Mouse (Mus musculus): ENCODE data around the gene Tnni1.

The Tnni1 gene

DNA sequence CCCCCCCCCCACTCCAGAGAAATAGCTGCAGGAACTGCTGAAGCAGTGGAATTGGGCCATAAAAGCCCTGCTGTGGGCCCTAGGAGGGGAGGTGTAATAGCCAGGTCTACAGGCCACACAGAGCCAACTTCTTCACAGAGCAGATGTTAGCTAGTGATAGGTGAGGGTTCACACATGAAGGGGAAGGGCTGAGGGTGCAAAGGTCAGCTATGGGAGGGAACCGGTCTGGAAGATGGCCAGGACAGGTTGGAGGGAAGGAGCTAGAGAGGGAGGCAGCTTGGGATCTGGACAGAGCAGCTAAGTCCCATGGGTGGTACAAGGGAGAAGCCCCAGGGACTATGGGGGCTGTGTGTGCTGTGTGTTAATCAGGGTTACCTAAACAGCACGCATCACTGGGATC is 30.9 kb downstream of the Tnni1 start:
- no peak for DNase-seq (ENCODE audit: low read depth, low spot score)

DNA sequence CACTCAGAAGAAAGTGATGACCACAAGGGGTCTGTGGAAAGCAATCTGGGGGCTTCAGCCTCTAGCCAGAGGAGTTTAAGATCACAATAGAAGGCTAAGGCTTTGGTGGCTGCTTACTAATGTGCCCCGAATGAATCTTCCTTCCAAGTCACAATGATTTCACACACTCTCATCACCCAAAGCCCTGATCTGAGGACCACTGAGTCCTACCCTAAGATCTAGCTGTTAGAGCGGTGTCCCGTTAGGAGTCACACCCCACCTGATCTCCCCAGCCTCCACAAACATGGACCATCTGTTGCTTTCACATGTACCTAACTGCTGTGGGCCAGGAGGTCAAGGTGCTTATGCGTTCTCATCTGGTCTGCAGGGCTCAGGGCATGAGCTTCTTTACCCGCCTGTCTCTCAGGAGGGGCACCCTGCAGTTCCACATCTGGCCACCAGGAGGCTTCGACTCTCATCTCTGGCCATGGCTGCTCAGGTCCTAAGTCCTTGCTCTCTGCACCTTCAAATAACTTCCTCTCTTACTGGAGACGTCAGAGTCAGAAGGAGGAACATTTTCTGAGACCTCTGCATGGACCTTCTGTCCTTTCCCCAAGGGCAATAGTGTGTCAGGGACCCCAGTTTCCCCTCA is 31.9 kb downstream of the Tnni1 start:
- DNase-seq (ENCODE audit: low read depth, low spot score), result peak; percentile 87

DNA sequence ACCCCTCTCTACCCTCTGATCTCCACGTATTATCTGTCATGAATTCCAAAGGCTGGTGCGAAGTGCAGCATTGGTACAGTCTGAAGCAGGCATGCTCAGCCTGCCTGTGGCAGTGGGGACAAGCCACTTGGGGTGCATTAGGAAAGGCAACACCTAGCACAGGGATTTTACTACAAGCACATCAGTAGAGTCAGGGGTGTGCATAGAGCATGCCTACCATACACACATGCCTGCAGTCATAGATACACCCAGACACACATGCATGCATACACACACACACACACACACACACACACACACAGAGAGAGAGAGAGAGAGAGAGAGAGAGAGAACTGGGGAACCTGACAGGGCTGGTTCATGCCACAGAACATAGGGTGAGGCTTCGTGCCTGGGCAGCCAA is 33.0 kb downstream of the Tnni1 start:
- no peak for DNase-seq (ENCODE audit: low read depth, low spot score)

DNA sequence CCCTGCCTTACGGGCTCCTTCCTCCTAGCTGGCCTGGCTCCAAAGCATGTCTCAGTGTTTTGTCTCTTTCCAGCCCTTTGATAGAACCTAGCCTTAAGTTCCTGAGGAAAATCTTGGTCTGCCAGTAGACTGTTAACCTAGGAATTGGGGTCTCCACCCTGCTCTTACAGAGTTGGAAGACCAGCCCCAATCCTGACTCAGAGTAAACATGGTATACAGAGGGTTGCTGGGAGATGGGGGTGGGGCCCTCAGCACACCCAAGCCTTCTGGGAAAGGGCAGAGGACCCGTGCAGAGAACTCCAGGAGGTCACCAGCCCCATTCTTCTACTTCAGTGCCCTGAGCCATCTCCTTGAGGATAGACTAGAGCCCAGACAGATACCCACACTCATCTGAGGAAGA is 33.4 kb downstream of the Tnni1 start:
- no peak for DNase-seq (ENCODE audit: low read depth, low spot score)

DNA sequence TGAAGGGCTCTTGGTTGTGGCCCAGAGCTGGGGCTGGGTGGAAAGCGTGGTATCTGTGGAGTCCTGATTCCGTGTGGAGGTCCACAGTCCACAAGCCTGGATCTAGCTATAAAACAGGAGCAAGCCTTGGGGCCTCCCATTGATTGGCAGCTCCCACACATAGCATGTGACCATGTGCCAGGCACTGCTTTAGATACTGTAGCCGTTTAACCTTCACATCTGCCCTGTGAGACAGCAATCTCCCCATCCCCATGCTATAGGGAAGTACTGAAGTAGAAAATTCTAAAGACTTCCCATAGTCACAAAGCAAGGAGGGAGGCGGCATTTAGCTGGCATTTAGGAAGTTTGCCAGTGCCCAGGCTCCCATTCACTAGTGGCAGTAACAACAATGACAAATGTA is 33.8 kb downstream of the Tnni1 start:
- DNase-seq (ENCODE audit: low read depth, low spot score), result no peak

DNA sequence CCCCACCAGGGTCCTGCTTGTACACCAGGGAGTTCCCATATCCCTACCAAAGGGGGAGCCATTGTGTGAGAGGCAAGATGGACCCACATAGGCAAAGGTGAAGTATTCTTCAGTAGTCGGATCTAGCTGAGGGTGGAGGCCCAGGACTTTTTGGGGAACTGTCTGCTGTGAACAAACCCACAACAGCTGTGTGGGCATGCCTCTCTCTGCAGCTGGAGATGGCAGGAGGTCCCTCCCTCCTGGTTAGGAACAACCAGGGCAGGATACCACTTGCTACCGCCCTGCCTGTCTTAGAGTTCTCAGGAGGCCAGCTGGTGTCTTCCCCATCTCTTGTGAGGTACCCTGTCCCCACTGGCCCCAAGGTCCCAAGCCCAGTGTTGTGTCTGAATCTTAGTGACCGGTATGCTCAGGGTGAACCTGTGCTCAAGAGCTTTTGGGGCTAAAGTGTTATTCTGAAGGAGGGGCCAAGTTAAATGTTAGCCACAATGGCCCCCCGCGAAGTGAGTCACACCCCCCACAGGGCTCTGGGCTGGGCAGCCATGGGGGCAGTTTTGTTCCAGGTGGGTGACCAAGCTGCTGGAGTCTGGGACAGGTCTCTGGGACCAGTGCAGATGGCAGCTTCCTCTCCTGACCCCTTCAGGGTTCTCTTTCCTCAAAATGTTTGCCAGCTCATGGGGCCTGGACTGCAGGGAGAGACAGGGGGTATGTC is 34.6 kb downstream of the Tnni1 start:
- DNase-seq (ENCODE audit: low read depth, low spot score), result no peak

DNA sequence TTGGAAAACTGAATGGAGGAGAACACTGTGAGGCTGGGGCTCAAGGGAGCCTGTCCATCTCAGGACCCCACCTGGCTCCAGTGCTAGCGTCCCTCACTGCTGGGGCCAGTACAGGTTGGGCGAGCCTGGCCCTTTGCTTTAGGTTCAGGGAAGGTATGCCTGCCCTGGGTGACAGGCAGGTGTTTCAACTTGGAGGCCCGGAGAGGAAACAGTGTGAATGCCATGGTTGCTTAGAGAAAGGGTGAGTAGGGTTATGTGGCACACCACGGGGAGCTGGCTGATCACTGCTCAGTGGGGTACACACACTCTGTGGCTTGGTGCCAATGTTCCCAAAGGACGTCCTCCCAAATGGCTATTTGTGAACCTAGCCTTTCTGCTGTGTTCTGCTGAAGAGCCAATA is 35.3 kb downstream of the Tnni1 start:
- no peak for DNase-seq (ENCODE audit: low read depth, low spot score)

DNA sequence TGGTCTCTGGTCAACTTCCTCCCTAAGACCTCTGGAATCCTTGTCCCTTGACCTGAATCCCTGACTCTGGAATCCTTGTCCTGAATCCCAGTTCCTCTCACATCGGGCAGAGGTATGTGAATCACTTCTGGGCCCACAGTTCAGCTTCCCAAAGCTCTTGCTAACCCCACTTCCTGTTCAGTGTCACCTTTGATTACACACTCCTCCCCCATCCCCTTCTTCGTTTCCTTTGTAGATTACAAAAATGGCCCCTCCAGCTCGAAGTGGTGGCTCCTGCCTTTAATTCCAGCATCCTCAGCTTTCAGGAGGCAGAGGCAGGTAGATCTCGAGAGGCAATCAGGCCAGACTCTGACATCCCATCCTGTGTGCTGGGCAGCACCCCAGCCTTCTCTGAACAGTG is 38.4 kb downstream of the Tnni1 start:
- DNase-seq (ENCODE audit: low read depth, low spot score), result no peak

DNA sequence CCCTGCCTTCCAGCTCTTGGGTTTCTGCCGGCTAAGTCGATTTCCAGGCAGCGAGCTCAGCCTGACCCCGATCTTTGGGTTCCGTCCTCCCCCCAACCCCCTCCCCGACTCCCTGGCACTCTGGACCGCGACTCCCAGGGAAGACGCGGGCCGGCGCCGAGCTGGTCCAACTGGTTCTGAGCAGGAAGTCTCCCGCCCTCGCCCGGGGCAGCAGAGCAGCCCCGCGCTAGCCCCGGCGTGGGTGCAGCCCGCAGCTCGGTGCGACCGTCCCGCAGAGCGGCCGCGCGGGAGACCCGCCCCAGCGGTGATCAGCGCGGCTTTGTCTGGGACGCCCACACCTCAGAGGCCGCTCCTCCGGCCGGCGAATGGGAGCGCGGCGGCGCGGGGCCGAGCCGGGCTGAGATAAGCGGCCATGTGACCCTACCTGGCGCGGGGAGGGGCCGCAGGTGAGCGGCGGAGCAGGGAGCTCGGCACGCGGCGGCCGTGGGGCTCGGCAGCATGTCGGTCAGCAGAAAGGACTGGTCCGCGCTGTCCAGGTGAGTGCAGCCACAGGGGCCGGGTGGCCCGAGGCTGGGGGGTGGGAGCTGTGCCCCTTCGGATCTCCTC is 39.4 kb downstream of the Tnni1 start, which contains the start of gene Lad1:
Gene Lad1 (plus strand): TSS at position 118 of the 606 bp plus-strand sequence.
- no peak for DNase-seq (ENCODE audit: low read depth, low spot score)

DNA sequence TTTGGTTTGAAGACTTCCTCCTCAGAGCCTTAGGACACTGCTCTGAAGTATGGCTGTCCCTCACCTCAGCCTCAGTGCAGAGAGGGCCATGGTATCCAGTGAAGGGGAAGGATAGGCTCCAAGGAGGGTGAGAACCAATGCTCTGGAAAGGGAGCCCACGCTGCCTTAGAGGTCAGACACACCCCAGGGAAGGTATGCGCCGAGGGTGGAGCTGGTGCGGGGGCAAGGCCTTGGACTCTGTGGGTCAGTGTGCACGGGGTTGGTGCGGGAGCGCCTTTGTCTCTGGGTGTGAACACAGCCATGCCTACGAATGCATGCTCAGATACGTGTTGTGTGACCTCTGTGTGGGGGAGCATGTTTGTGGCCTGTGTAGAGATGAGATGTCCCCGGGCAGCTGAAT is 40.8 kb downstream of the Tnni1 start:
- peak; percentile 42 for DNase-seq (ENCODE audit: low read depth, low spot score)

DNA sequence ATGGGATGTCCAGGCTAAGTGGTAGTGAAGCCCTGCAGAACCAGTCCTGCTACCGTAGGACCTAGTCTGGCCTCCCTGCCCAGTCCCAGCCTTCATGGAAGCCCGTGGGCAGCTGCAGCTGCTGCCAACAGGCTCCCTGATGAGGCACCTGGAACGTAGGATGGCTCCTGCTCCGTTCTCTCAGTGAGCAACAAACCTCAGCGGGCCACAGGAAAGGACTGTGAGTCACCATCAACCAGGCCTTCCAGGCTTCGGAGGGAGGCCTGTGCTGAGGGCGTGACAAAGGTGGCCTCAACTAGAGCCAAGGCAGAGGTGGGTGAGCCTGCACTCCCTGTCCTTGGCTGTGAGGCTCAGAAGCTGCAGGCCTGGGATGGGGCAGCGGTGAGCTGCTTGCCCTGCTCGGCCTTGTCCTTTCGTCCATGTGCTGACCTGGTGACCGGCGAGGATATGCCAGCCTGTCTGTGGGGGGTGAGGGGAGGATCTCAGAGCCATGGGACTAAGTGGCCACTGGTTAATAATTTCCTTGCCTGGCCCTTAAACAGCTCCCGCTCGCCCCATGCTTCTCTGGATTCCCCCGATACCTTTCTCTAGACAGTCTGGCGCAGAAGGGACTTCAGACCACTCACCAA is 41.6 kb downstream of the Tnni1 start:
- DNase-seq (ENCODE audit: low read depth, low spot score), result no peak

DNA sequence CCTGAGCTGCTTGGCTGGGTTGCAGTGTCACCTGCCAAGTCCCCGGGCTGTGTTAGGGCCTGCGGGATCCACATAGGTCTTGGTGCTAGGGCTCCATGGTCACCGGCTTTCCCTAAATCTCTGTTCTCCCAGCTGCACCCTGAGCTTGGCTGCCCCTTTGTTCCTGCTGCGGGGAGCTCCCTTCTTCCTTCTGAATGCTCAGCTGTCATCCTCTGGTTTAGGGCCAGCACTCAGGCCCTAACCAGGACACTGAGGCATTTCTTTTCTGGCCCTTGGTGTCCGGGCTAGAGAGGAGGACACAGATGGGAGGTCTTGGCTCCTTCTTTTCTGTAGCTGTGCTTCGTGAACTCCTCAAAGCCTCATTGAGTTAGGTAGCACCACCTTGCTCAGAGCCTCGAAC is 42.5 kb downstream of the Tnni1 start:
- no peak for DNase-seq (ENCODE audit: low read depth, low spot score)

DNA sequence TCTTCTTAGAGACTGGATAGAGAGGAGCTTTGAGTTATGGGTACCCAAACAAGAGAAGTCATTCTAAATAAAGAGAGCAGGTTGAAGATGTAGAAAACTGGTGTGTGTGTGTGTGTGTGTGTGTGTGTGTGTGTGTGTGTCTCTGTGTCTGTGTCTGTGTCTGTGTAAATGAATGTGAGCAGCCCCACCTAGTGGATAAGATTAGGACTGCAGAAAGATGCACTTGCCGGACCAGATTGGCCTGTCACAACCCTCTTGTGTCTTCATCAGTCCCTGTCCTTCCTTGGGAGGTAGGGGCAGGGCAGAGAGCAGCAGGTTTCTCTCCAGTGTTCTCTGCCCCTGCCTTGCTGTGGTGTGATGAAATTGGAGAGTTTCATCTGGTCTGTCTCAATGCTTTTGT is 49.7 kb downstream of the Tnni1 start:
- peak; percentile 80 for DNase-seq (ENCODE audit: low read depth, low spot score)

DNA sequence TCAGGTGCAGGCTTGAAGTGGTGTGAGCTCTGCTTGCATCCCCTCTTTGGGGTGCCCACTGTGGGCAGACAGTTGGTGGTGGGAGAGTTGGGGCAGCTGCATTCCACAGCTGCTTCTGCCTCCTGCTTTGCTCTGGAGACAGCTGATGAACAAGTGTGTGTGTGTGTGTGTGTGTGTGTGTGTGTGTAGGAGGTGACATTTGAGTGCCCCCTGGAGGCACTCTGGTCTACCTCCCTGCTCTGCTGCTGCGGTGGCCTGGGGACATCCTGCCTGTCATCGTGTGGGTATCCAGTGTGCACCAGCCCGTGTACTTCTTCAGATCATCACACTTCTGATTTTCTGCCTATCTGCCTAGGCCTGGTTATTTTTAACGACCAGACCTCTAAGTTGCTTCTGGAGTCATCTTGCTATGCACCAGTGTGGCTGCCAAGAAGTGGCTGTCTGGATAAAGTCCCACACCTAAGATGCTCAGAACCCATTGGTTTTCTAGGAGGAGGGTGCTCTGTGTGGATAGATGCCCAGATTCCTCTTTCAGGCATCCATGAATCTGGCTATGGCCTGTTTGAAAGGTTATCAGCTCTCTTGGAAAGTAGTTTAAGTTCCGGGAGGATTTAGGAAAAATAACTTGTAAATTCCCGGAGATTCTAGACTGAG is 55.1 kb downstream of the Tnni1 start:
- DNase-seq (ENCODE audit: low read depth, low spot score), result no peak

DNA sequence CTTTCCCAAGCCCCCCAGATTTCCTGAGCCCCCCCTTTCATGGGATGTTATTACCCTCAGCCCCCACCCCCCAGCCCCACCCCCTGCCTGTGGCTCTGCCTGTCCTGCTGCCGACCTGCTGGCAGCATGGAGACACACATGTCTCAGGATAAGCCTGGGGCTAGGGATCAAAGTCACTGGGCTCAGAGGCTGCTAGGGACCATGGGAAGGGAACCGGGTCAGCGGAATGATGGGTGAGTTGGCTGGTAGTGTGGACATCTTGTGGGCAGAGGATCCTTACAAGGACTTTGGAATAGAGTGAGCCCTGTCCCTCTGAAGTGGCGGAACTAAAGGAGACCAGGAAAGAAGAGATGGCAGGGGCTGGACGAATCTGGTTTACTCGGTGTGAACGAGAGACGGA is 55.7 kb downstream of the Tnni1 start:
- no peak for DNase-seq (ENCODE audit: low read depth, low spot score)

DNA sequence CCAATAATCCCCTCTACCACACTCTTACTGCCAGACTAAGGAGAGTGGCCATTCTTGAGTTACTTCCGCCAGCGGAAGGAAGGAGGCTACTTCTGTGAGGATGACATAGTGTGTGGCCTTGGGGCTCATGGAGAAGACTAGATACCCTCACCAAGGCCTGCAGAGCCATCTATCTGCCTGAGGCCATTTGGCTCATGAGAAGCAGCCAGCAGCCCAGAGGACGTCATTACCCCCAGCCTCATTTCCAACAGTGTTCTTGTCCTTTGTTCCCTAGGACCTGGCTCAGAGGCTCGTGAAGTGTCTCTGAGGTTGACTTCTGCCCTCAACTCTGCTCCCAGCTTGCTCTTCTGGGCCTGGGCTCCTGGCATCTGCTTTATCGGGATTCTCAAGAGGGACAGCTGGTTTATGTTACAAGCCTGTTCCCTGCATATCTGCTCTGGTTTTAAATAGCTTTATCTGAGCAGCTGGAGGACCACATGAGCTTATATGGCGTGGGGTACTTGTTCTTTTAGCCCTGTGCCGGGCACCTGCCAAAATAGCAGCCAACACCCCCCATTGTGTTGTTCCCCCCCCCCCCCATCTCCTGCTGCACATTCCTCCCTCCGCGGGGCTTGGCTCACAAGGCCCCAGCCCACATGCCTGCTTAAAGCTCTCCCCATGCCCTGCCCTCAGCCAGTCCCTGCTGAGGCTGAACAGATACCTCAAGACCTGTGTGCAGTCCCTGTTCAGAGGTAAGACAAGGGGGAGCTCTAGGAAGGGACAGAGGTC is 56.7 kb downstream of the Tnni1 start, which contains the start of gene Tnnt2:
Gene Tnnt2 (plus strand): TSS at position 639 of the 768 bp plus-strand sequence.
- DNase-seq (ENCODE audit: low read depth, low spot score), result no peak

DNA sequence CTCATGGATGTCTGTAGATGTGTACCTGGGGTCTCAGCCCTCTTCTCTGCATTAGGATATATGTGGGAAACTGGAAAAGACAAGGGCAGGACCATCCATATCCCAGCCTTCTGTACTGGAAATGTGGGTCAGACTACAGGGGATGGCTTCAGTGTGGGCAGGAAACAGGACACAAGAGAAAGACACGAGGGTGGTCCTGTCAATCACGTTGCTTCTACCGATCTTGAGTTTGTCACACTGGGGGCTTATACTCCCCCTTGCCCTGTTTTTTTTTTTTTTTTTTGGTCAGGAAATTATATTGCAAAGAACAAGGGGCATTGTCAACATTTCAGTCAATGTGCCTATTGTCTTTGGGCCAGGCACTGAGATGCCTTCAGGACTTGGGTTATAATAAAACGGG is 59.4 kb downstream of the Tnni1 start:
- no peak for DNase-seq (ENCODE audit: low read depth, low spot score)

DNA sequence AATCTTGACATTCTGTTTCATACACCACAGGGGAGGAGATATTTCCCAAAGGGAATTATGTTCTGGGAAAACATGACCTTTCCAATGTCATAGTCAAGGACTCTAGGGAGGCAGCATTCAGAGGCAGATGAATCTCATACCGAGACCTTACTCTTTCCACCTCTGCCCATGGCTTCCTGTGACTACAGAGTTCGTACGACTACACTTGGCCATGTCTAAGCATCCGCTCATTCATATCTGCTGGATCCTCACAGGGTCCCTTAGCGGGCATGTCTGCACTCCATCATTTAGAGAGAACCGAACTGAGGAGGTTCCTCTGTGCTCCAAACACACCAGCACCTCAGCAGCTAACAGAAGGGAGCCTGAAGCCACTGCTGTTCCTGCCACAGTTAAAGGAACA is 59.8 kb downstream of the Tnni1 start:
- no peak for DNase-seq (ENCODE audit: low read depth, low spot score)

DNA sequence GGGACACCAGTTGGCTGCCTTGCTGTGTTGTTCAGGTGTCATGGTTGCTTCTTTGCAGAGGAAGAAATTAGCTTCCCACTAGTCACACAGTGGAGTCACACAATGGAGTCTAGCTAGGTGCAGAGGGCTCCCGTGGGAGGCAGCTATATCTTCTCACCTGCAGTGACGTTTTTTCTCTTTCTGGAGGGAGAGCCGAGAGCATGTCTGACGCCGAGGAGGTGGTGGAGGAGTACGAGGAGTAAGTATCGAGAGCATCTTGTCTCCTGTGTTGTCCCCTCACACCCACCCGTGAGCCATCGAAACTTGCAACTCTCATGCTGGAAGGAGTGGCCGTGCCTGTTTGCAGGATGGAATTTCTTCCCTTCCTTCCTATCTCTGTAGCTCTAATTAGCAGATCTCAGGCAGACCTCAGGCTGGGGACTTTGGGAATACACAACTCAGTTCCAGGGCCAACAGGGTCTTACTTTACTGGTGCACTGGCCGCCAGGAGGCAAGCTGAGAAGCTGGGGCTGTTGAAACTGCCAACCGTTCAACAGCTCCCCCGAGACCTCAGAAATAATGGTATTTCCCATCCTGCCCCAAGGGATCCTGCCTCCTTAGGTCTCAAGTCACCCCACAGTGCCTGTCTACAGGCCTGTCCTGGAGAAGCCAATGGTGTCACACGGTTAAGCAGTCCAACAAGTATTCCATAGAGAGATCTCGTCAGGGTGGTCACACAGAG is 61.6 kb downstream of the Tnni1 start:
- no peak for DNase-seq (ENCODE audit: low read depth, low spot score)

DNA sequence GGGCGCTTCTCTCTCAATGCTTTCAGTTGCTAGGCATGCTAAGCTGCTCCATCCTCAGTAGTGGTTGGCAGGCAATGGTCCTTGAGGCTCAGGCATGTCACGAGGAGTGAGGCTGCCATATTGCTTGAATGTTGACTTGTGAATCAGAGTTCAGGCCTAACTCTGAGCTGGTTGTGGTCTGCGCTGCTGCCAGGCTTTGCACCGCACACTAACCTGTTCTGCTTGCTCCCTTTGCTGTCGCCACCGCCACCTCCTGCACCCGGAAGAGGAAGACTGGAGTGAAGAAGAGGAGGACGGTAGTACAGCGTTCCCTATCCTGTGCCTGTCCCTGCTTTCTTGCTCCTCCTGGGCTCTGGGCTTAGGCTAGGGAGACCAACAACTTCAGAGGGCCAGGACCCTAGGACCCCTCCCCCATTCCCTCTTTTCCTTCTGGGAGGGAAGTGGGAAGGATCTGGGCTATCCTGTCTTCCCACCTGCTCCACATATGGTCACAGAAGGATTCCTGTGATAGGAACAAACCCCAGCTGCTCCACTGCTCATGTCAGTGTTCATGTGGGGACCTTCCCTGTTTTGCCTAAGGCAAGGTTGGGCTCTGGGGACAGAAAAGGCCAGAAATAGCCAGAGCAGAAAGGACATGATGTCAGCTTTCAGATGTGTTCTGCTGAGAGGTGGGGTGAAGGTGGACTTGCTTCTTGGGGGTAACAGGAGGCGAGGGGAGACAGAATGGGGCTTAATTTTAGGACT is 64.5 kb downstream of the Tnni1 start:
- DNase-seq (ENCODE audit: low read depth, low spot score), result no peak
